Mouse (Mus musculus): ENCODE measurements around the gene Depdc7. TPM values are rescaled to one million over a fixed set of nuclear protein-coding genes. Genes with fewer than 3 reads are reported as not detected.

Depdc7 gene
- total and polyA plus RNA-seq, 3 experiments, result 0.86 to 1.4 (median 0.89) TPM

GRCm38 (mm10) chr2:104732033-104732444 lies 10.6 kb downstream of the Depdc7 start:
- Histone ChIP-seq H3K79me2 (replicated peaks; ENCODE audit: control insufficient read depth, insufficient read depth, low read length) (no peaks in the 10 kb centered on the region), H3K4me1 (ENCODE audit: control insufficient read depth, insufficient read depth, low read length) (no peaks in the 10 kb centered on the region), H3K4me3 (no peak overlapping the region), H3K36me3 (ENCODE audit: control insufficient read depth, insufficient read depth, low read length) (no peaks in the 10 kb centered on the region), H3K27me3 (ENCODE audit: control insufficient read depth, insufficient read depth, low read length) (no peaks in the 10 kb centered on the region), H3K9ac (ENCODE audit: low read depth, low read length) (no peak overlapping the region), H3K27ac (no peak overlapping the region)
- TF ChIP-seq POLR2A (IDR thresholded peaks at IDR 0.05; ENCODE audit: insufficient read depth, low read depth, low read length) (no peak), EP300 (IDR thresholded peaks at IDR 0.05; ENCODE audit: insufficient read depth, low read depth, low read length) (no peak), CTCF (IDR thresholded peaks at IDR 0.05) (no peak)
- 47% methylated on average over 9 of the region's 9 CpGs for WGBS
- intact Hi-C loops (cut with DNase I), result no loop called here
- DNase-seq, result peak; percentile 30 to 42

GRCm38 (mm10) chr2:104727369-104727768 lies 15.3 kb downstream of the Depdc7 start:
- no peaks in the 10 kb centered on the region for H3K79me2 ChIP-seq (replicated peaks; ENCODE audit: control insufficient read depth, insufficient read depth, low read length)
- H3K27ac ChIP-seq, result no peak overlapping the region
- 61% methylated on average over 1 of the region's 1 CpGs for WGBS
- intact Hi-C loops (cut with DNase I), result no loop called here
- no peak for TF ChIP-seq CTCF (IDR thresholded peaks at IDR 0.05)
- TF ChIP-seq POLR2A (IDR thresholded peaks at IDR 0.05; ENCODE audit: insufficient read depth, low read depth, low read length), result no peak
- TF ChIP-seq EP300 (IDR thresholded peaks at IDR 0.05; ENCODE audit: insufficient read depth, low read depth, low read length), result no peak
- no peak overlapping the region for H3K4me3 ChIP-seq
- H3K4me1 ChIP-seq (ENCODE audit: control insufficient read depth, insufficient read depth, low read length), result no peaks in the 10 kb centered on the region
- no peaks in the 10 kb centered on the region for H3K36me3 ChIP-seq (ENCODE audit: control insufficient read depth, insufficient read depth, low read length)
- H3K27me3 ChIP-seq (ENCODE audit: control insufficient read depth, insufficient read depth, low read length), result no peaks in the 10 kb centered on the region
- H3K9ac ChIP-seq (ENCODE audit: low read depth, low read length), result no peak overlapping the region
- no peak for DNase-seq

- Histone ChIP-seq H3K9ac (ENCODE audit: low read depth, low read length) (no peak overlapping the region), H3K4me3 (no peak overlapping the region), H3K27me3 (ENCODE audit: control insufficient read depth, insufficient read depth, low read length) (no peaks in the 10 kb centered on the region), H3K27ac (no peak overlapping the region), H3K36me3 (ENCODE audit: control insufficient read depth, insufficient read depth, low read length) (no peaks in the 10 kb centered on the region), H3K79me2 (replicated peaks; ENCODE audit: control insufficient read depth, insufficient read depth, low read length) (no peaks in the 10 kb centered on the region), H3K4me1 (ENCODE audit: control insufficient read depth, insufficient read depth, low read length) (no peaks in the 10 kb centered on the region)
- TF ChIP-seq CTCF (IDR thresholded peaks at IDR 0.05) (no peak), POLR2A (IDR thresholded peaks at IDR 0.05; ENCODE audit: insufficient read depth, low read depth, low read length) (no peak), EP300 (IDR thresholded peaks at IDR 0.05; ENCODE audit: insufficient read depth, low read depth, low read length) (no peak)
- 72% methylated on average over 3 of the region's 3 CpGs for WGBS
- intact Hi-C loops (cut with DNase I), result no loop called here
- no peak for DNase-seq
Observed at GRCm38 (mm10) chr2:104722021-104722420, 20.7 kb downstream of the Depdc7 start.

GRCm38 (mm10) chr2:104717827-104718226 lies 24.9 kb downstream of the Depdc7 start:
- intact Hi-C loops (cut with DNase I), result no loop called here
- H3K27ac ChIP-seq, result no peak overlapping the region

GRCm38 (mm10) chr2:104717231-104717735 lies 25.4 kb downstream of the Depdc7 start:
- DNase-seq, result peak in 1 of 2 experiments; percentile 20
- 61% methylated on average over 2 of the region's 2 CpGs for WGBS

More at GRCm38 (mm10) chr2:104717827-104718226, 24.9 kb downstream of the Depdc7 start:
- WGBS, result 68% methylated on average over 4 of the region's 4 CpGs
- H3K79me2 ChIP-seq (replicated peaks; ENCODE audit: control insufficient read depth, insufficient read depth, low read length), result no peaks in the 10 kb centered on the region
- H3K27me3 ChIP-seq (ENCODE audit: control insufficient read depth, insufficient read depth, low read length), result no peaks in the 10 kb centered on the region
- TF ChIP-seq CTCF (IDR thresholded peaks at IDR 0.05), result no peak
- no peak for TF ChIP-seq POLR2A (IDR thresholded peaks at IDR 0.05; ENCODE audit: insufficient read depth, low read depth, low read length)
- no peak for TF ChIP-seq EP300 (IDR thresholded peaks at IDR 0.05; ENCODE audit: insufficient read depth, low read depth, low read length)
- H3K4me3 ChIP-seq, result no peak overlapping the region
- DNase-seq, result no peak
- H3K4me1 ChIP-seq (ENCODE audit: control insufficient read depth, insufficient read depth, low read length), result no peaks in the 10 kb centered on the region
- H3K9ac ChIP-seq (ENCODE audit: low read depth, low read length), result no peak overlapping the region
- no peaks in the 10 kb centered on the region for H3K36me3 ChIP-seq (ENCODE audit: control insufficient read depth, insufficient read depth, low read length)

GRCm38 (mm10) chr2:104716279-104716678 lies 26.4 kb downstream of the Depdc7 start, which contains the start of gene Pin1rt1:
Gene Pin1rt1 (minus strand): TSS chr2:104716379.
- Histone ChIP-seq H3K27me3 (ENCODE audit: control insufficient read depth, insufficient read depth, low read length) (no peaks in the 10 kb centered on the region), H3K79me2 (replicated peaks; ENCODE audit: control insufficient read depth, insufficient read depth, low read length) (no peaks in the 10 kb centered on the region), H3K36me3 (ENCODE audit: control insufficient read depth, insufficient read depth, low read length) (no peaks in the 10 kb centered on the region), H3K4me1 (ENCODE audit: control insufficient read depth, insufficient read depth, low read length) (no peaks in the 10 kb centered on the region), H3K4me3 (no peak within 1 kb of the TSS), H3K27ac (no peak within 1 kb of the TSS), H3K9ac (ENCODE audit: low read depth, low read length) (no peak within 1 kb of the TSS)
- 82% methylated on average over 4 of the region's 4 CpGs for WGBS
- no peak for DNase-seq
- intact Hi-C loops (cut with DNase I), result no loop called here
- TF ChIP-seq EP300 (IDR thresholded peaks at IDR 0.05; ENCODE audit: insufficient read depth, low read depth, low read length) (no peak), CTCF (IDR thresholded peaks at IDR 0.05) (no peak), POLR2A (IDR thresholded peaks at IDR 0.05; ENCODE audit: insufficient read depth, low read depth, low read length) (no peak)

More at GRCm38 (mm10) chr2:104717231-104717735, 25.4 kb downstream of the Depdc7 start:
- Histone ChIP-seq H3K79me2 (replicated peaks; ENCODE audit: control insufficient read depth, insufficient read depth, low read length) (no peaks in the 10 kb centered on the region), H3K36me3 (ENCODE audit: control insufficient read depth, insufficient read depth, low read length) (no peaks in the 10 kb centered on the region), H3K9ac (ENCODE audit: low read depth, low read length) (no peak overlapping the region), H3K27me3 (ENCODE audit: control insufficient read depth, insufficient read depth, low read length) (no peaks in the 10 kb centered on the region), H3K4me1 (ENCODE audit: control insufficient read depth, insufficient read depth, low read length) (no peaks in the 10 kb centered on the region), H3K4me3 (no peak overlapping the region), H3K27ac (no peak overlapping the region)
- intact Hi-C loops (cut with DNase I), result no loop called here
- TF ChIP-seq CTCF (IDR thresholded peaks at IDR 0.05), result no peak
- no peak for TF ChIP-seq POLR2A (IDR thresholded peaks at IDR 0.05; ENCODE audit: insufficient read depth, low read depth, low read length)
- TF ChIP-seq EP300 (IDR thresholded peaks at IDR 0.05; ENCODE audit: insufficient read depth, low read depth, low read length), result no peak

Measured in heart, adult 2 months (tissue).